Mouse (Mus musculus): ENCODE measurements around the gene Gm44973. TPM values are rescaled to one million over a fixed set of nuclear protein-coding genes. Genes with fewer than 3 reads are reported as not detected.

Gm44973 gene
- polyA plus RNA-seq, 1 experiment from 2014 or later, result 2.0 TPM

- no peak for ATAC-seq (ENCODE audit: insufficient read depth, low FRiP score, low read depth)
- WGBS, result 34% methylated on average over 8 of the region's 8 CpGs
- peak overlapping the region; percentile 11; the same call in 1 of the 2 replicates for H3K27ac ChIP-seq
- peak overlapping the region; percentile 52 for H3K4me3 ChIP-seq (replicated peaks)
- no peaks in the 10 kb centered on the region for H3K36me3 ChIP-seq
- peaks cover 37% of the 10 kb centered on the region for H3K4me1 ChIP-seq
- no peaks in the 10 kb centered on the region for H3K9me3 ChIP-seq
- peak overlapping the region; percentile 50 for H3K9ac ChIP-seq
- H3K4me2 ChIP-seq, result peak overlapping the region; percentile 75
- H3K27me3 ChIP-seq (replicated peaks), result peaks cover 60% of the 10 kb centered on the region
Observed at GRCm38 (mm10) chr7:5057381-5057780, 42.1 kb downstream of the Gm44973 start.

- no peak overlapping the region for H3K9ac ChIP-seq
- H3K4me1 ChIP-seq, result peaks cover 33% of the 10 kb centered on the region
- H3K27ac ChIP-seq, result no peak overlapping the region
- H3K27me3 ChIP-seq (replicated peaks), result peaks cover 55% of the 10 kb centered on the region
- H3K4me3 ChIP-seq (replicated peaks), result no peak overlapping the region
- H3K4me2 ChIP-seq, result peak overlapping the region; percentile 75
- H3K9me3 ChIP-seq, result no peaks in the 10 kb centered on the region
- 43% methylated on average over 11 of the region's 11 CpGs for WGBS
- no peak for ATAC-seq (ENCODE audit: insufficient read depth, low FRiP score, low read depth)
- no peaks in the 10 kb centered on the region for H3K36me3 ChIP-seq
Observed at GRCm38 (mm10) chr7:5057804-5058203, 42.5 kb downstream of the Gm44973 start.

GRCm38 (mm10) chr7:5058631-5059030 lies 43.3 kb downstream of the Gm44973 start:
- no peak for ATAC-seq (ENCODE audit: insufficient read depth, low FRiP score, low read depth)
- no peaks in the 10 kb centered on the region for H3K9me3 ChIP-seq
- WGBS, result 86% methylated on average over 1 of the region's 1 CpGs
- H3K4me2 ChIP-seq, result no peak overlapping the region
- no peak overlapping the region for H3K4me3 ChIP-seq (replicated peaks)
- H3K4me1 ChIP-seq, result peaks cover 29% of the 10 kb centered on the region
- H3K27ac ChIP-seq, result no peak overlapping the region
- H3K27me3 ChIP-seq (replicated peaks), result peaks cover 47% of the 10 kb centered on the region
- H3K36me3 ChIP-seq, result no peaks in the 10 kb centered on the region
- no peak overlapping the region for H3K9ac ChIP-seq

- H3K9ac ChIP-seq, result no peak overlapping the region
Observed at GRCm38 (mm10) chr7:5059421-5059820, 44.1 kb downstream of the Gm44973 start.

GRCm38 (mm10) chr7:5060239-5060731 lies 45.0 kb downstream of the Gm44973 start:
- WGBS, result 2% methylated on average over 27 of the region's 27 CpGs
- Histone ChIP-seq H3K4me2 (peak overlapping the region; percentile 75), H3K9me3 (no peaks in the 10 kb centered on the region), H3K27me3 (replicated peaks) (peaks cover 30% of the 10 kb centered on the region), H3K4me3 (replicated peaks) (peak overlapping the region; percentile 56), H3K4me1 (peaks cover 32% of the 10 kb centered on the region), H3K27ac (peak overlapping the region; percentile 100), H3K9ac (peak overlapping the region; percentile 40; the same call in 1 of the 2 replicates), H3K36me3 (no peaks in the 10 kb centered on the region)
- no peak for ATAC-seq (ENCODE audit: insufficient read depth, low FRiP score, low read depth)

More at GRCm38 (mm10) chr7:5059421-5059820, 44.1 kb downstream of the Gm44973 start:
- H3K9me3 ChIP-seq, result no peaks in the 10 kb centered on the region
- ATAC-seq (ENCODE audit: insufficient read depth, low FRiP score, low read depth), result no peak
- H3K36me3 ChIP-seq, result no peaks in the 10 kb centered on the region
- H3K4me3 ChIP-seq (replicated peaks), result no peak overlapping the region
- peaks cover 39% of the 10 kb centered on the region for H3K27me3 ChIP-seq (replicated peaks)
- 86% methylated on average over 12 of the region's 12 CpGs for WGBS
- H3K27ac ChIP-seq, result no peak overlapping the region
- no peak overlapping the region for H3K4me2 ChIP-seq
- H3K4me1 ChIP-seq, result peaks cover 31% of the 10 kb centered on the region

GRCm38 (mm10) chr7:5060944-5061773 lies 45.9 kb downstream of the Gm44973 start:
- WGBS, result under 1% methylated on average over 60 of the region's 60 CpGs
- H3K27ac ChIP-seq, result peak overlapping the region; percentile 100

GRCm38 (mm10) chr7:5061774-5062359 lies 46.6 kb downstream of the Gm44973 start, which contains the start of gene U2af2:
U2af2 (plus strand) TSS chr7:5062143.
- Histone ChIP-seq H3K4me3 (replicated peaks) (peak within 1 kb of the TSS; percentile 56), H3K9me3 (no peaks in the 10 kb centered on the region), H3K4me1 (peaks cover 39% of the 10 kb centered on the region), H3K9ac (peak within 1 kb of the TSS; percentile 87), H3K27ac (peak within 1 kb of the TSS; percentile 100), H3K36me3 (peaks cover 4% of the 10 kb centered on the region; the same call in 1 of the 2 replicates), H3K27me3 (replicated peaks) (peaks cover 17% of the 10 kb centered on the region), H3K4me2 (peak within 1 kb of the TSS; percentile 75)
- under 1% methylated on average over 63 of the region's 65 CpGs for WGBS
- peak; percentile 79 for ATAC-seq (ENCODE audit: insufficient read depth, low FRiP score, low read depth)

More at GRCm38 (mm10) chr7:5060944-5061773, 45.9 kb downstream of the Gm44973 start:
- peak overlapping the region; percentile 56 for H3K4me3 ChIP-seq (replicated peaks)
- peaks cover 22% of the 10 kb centered on the region for H3K27me3 ChIP-seq (replicated peaks)
- H3K4me1 ChIP-seq, result peaks cover 37% of the 10 kb centered on the region
- peak overlapping the region; percentile 87 for H3K9ac ChIP-seq
- no peaks in the 10 kb centered on the region for H3K9me3 ChIP-seq
- H3K36me3 ChIP-seq, result no peaks in the 10 kb centered on the region; the same call in 1 of the 2 replicates
- ATAC-seq (ENCODE audit: insufficient read depth, low FRiP score, low read depth), result peak; percentile 90
- peak overlapping the region; percentile 75 for H3K4me2 ChIP-seq

- Histone ChIP-seq H3K27me3 (replicated peaks) (peaks cover 11% of the 10 kb centered on the region), H3K27ac (peak overlapping the region; percentile 100), H3K4me1 (peaks cover 34% of the 10 kb centered on the region), H3K4me2 (peak overlapping the region; percentile 64), H3K9me3 (no peaks in the 10 kb centered on the region), H3K9ac (peak overlapping the region; percentile 56), H3K4me3 (replicated peaks) (peak overlapping the region; percentile 56), H3K36me3 (peaks cover 10% of the 10 kb centered on the region; the same call in 1 of the 2 replicates)
- peak; percentile 49 for ATAC-seq (ENCODE audit: insufficient read depth, low FRiP score, low read depth)
- WGBS, result under 1% methylated on average over 47 of the region's 51 CpGs
Observed at GRCm38 (mm10) chr7:5062360-5063001, 47.2 kb downstream of the Gm44973 start.

GRCm38 (mm10) chr7:5064886-5065285 lies 49.6 kb downstream of the Gm44973 start:
- H3K4me1 ChIP-seq, result peaks cover 30% of the 10 kb centered on the region
- no peak overlapping the region for H3K4me3 ChIP-seq (replicated peaks)
- H3K27me3 ChIP-seq (replicated peaks), result no peaks in the 10 kb centered on the region
- WGBS, result 87% methylated on average over 6 of the region's 6 CpGs
- no peaks in the 10 kb centered on the region for H3K9me3 ChIP-seq
- no peak overlapping the region for H3K9ac ChIP-seq
- no peak overlapping the region for H3K27ac ChIP-seq
- H3K36me3 ChIP-seq, result peaks cover 32% of the 10 kb centered on the region
- no peak overlapping the region for H3K4me2 ChIP-seq
- ATAC-seq (ENCODE audit: insufficient read depth, low FRiP score, low read depth), result no peak

GRCm38 (mm10) chr7:5073586-5073985 lies 58.3 kb downstream of the Gm44973 start:
- Histone ChIP-seq H3K4me3 (replicated peaks) (no peak overlapping the region), H3K4me1 (no peaks in the 10 kb centered on the region), H3K27me3 (replicated peaks) (no peaks in the 10 kb centered on the region), H3K4me2 (no peak overlapping the region), H3K27ac (no peak overlapping the region), H3K36me3 (peaks cover 78% of the 10 kb centered on the region), H3K9me3 (no peaks in the 10 kb centered on the region), H3K9ac (no peak overlapping the region)
- ATAC-seq (ENCODE audit: insufficient read depth, low FRiP score, low read depth), result no peak
- 69% methylated on average over 1 of the region's 1 CpGs for WGBS

GRCm38 (mm10) chr7:5074984-5075383 lies 59.7 kb downstream of the Gm44973 start:
- ATAC-seq (ENCODE audit: insufficient read depth, low FRiP score, low read depth), result no peak
- no peak overlapping the region for H3K4me2 ChIP-seq
- no peak overlapping the region for H3K9ac ChIP-seq
- H3K4me1 ChIP-seq, result no peaks in the 10 kb centered on the region
- WGBS, result 97% methylated on average over 5 of the region's 5 CpGs
- no peaks in the 10 kb centered on the region for H3K9me3 ChIP-seq
- H3K36me3 ChIP-seq, result peaks cover 68% of the 10 kb centered on the region
- H3K27me3 ChIP-seq (replicated peaks), result no peaks in the 10 kb centered on the region
- H3K27ac ChIP-seq, result no peak overlapping the region
- no peak overlapping the region for H3K4me3 ChIP-seq (replicated peaks)

All from stomach, embryonic 15.5 days (tissue).